ENCODE assay signal across 15 mouse cellular contexts in the genomic region with DNA sequence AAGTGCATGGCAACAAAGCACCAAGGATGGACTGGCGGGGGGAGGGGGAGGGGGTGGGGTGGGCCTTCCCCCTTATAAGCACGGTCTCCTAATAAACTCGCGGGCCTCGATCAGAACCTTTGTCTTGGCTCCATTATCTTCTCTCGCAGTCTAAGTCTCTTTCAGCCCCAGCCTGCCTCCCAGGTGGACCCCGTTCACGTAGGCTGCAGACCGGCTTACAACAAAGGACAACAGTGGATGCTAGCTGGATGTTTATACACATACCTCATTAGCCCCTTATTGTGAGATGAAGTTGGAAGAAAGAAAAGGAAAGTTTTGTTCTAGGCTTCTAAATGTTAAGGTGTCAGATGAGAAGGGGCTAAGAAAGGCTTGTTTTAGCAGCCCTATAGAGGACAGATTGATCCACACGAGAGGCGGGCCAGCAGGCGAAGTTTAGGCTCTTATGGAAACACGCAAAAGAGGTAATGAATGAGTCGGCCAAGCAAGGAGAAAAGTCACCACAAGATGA.
DNase-seq lines count a peak whose midpoint lies in the region; ATAC-seq and TF ChIP-seq lines count a peak whose summit lies in the region.
"Had no signal": no experiment of that assay in that cellular context is flagged by ENCODE, and none has a peak within 500 bp of the region (broad histone marks: within the 10 kb centered on the region; RNA-seq: fewer than 3 reads in every experiment).

No protein-coding gene starts in this region.

- H3K4me2 ChIP-seq in limb, embryonic 11.5 days (ENCODE audit: low read depth, severe bottlenecking), result 0 out of 2 replicates have a peak overlapping the region, but pooled peaks have one; percentile 17
- peak overlapping the region; percentile 32 for H3K4me2 ChIP-seq in forebrain, embryonic 16.5 days (ENCODE audit: low read length)
- H3K4me2 ChIP-seq in limb, embryonic 14.5 days (replicated peaks; ENCODE audit: low read depth, low read length, severe bottlenecking), result peak overlapping the region; percentile 13; the same call in 1 of the 2 replicates
- H3K4me2 ChIP-seq in neural tube, embryonic 15.5 days, result peak overlapping the region; percentile 49
- H3K4me2 ChIP-seq: heart, embryonic 15.5 days; limb, embryonic 15.5 days had no signal

- no peaks in the 10 kb centered on the region for H3K4me1 ChIP-seq in limb, embryonic 11.5 days (ENCODE audit: control insufficient read depth, insufficient read depth, low read length)
- H3K4me1 ChIP-seq in limb, embryonic 10.5 days, result peaks cover 12% of the 10 kb centered on the region
- H3K4me1 ChIP-seq in forebrain, embryonic 16.5 days (replicated peaks; ENCODE audit: control insufficient read depth, insufficient read depth, low read length), result peaks cover 4% of the 10 kb centered on the region; the same call in 1 of the 2 replicates
- H3K4me1 ChIP-seq in limb, embryonic 14.5 days (ENCODE audit: control insufficient read depth, insufficient read depth, low read length), result no peaks in the 10 kb centered on the region
- H3K4me1 ChIP-seq in neural tube, embryonic 15.5 days, result peaks cover 10% of the 10 kb centered on the region; the same call in 1 of the 2 replicates
- H3K4me1 ChIP-seq: heart, embryonic 15.5 days; limb, embryonic 15.5 days had no signal

- no peak for TF ChIP-seq POLR2A in limb, embryonic 14.5 days (IDR thresholded peaks at IDR 0.05; ENCODE audit: borderline replicate concordance, extremely low read depth, insufficient read depth, insufficient read length)

- H3K9me3 ChIP-seq in limb, embryonic 11.5 days (ENCODE audit: control insufficient read depth, low read length), result no peaks in the 10 kb centered on the region
- no peaks in the 10 kb centered on the region for H3K9me3 ChIP-seq in limb, embryonic 10.5 days (replicated peaks)
- H3K9me3 ChIP-seq in forebrain, embryonic 16.5 days (ENCODE audit: control insufficient read depth, low read length), result no peaks in the 10 kb centered on the region
- no peaks in the 10 kb centered on the region for H3K9me3 ChIP-seq in limb, embryonic 14.5 days (ENCODE audit: control insufficient read depth, low read length)
- no peaks in the 10 kb centered on the region for H3K9me3 ChIP-seq in neural tube, embryonic 15.5 days (replicated peaks)
- H3K9me3 ChIP-seq: heart, embryonic 15.5 days; limb, embryonic 15.5 days had no signal

- no peak overlapping the region for H3K9ac ChIP-seq in limb, embryonic 11.5 days (ENCODE audit: low read length)
- H3K9ac ChIP-seq in forebrain, embryonic 16.5 days (replicated peaks; ENCODE audit: low read depth, low read length), result no peak overlapping the region
- no peak overlapping the region for H3K9ac ChIP-seq in limb, embryonic 14.5 days (ENCODE audit: low read depth, low read length, severe bottlenecking)
- no peak overlapping the region for H3K9ac ChIP-seq in neural tube, embryonic 15.5 days (replicated peaks)
- H3K9ac ChIP-seq: heart, embryonic 15.5 days; limb, embryonic 15.5 days had no signal

- H3K27me3 ChIP-seq in limb, embryonic 11.5 days (ENCODE audit: control insufficient read depth, insufficient read depth, low read length), result no peaks in the 10 kb centered on the region
- no peaks in the 10 kb centered on the region for H3K27me3 ChIP-seq in limb, embryonic 10.5 days (ENCODE audit: low read depth, poor library complexity, severe bottlenecking)
- H3K27me3 ChIP-seq in forebrain, embryonic 16.5 days (replicated peaks; ENCODE audit: control insufficient read depth, insufficient read depth, low read length), result no peaks in the 10 kb centered on the region
- no peaks in the 10 kb centered on the region for H3K27me3 ChIP-seq in limb, embryonic 14.5 days (ENCODE audit: control insufficient read depth, insufficient read depth, low read length)
- H3K27me3 ChIP-seq in neural tube, embryonic 15.5 days (replicated peaks), result no peaks in the 10 kb centered on the region
- H3K27me3 ChIP-seq: heart, embryonic 15.5 days; limb, embryonic 15.5 days had no signal

- no peak overlapping the region for H3K4me3 ChIP-seq in limb, embryonic 11.5 days (ENCODE audit: low read depth, low read length)
- H3K4me3 ChIP-seq in limb, embryonic 10.5 days, result no peak overlapping the region
- no peak overlapping the region for H3K4me3 ChIP-seq in forebrain, embryonic 16.5 days (replicated peaks; ENCODE audit: low read length)
- no peak overlapping the region for H3K4me3 ChIP-seq in limb, embryonic 14.5 days (replicated peaks; ENCODE audit: low read length)
- H3K4me3 ChIP-seq in neural tube, embryonic 15.5 days (replicated peaks), result no peak overlapping the region; the same call in 1 of the 2 replicates
- H3K4me3 ChIP-seq: heart, embryonic 15.5 days; limb, embryonic 15.5 days had no signal

- no peaks in the 10 kb centered on the region for H3K36me3 ChIP-seq in limb, embryonic 11.5 days (ENCODE audit: control insufficient read depth, insufficient read depth, low read length)
- no peaks in the 10 kb centered on the region for H3K36me3 ChIP-seq in limb, embryonic 10.5 days
- no peaks in the 10 kb centered on the region for H3K36me3 ChIP-seq in forebrain, embryonic 16.5 days (ENCODE audit: control insufficient read depth, insufficient read depth)
- H3K36me3 ChIP-seq in limb, embryonic 14.5 days (ENCODE audit: control insufficient read depth, insufficient read depth, low read length), result no peaks in the 10 kb centered on the region
- H3K36me3 ChIP-seq in neural tube, embryonic 15.5 days, result no peaks in the 10 kb centered on the region
- H3K36me3 ChIP-seq: G1E; heart, embryonic 15.5 days; limb, embryonic 15.5 days had no signal

- ATAC-seq in limb, embryonic 11.5 days (ENCODE audit: insufficient number of reproducible peaks, low FRiP score, low TSS enrichment, low read depth), result no peak
- ATAC-seq in forebrain, embryonic 16.5 days, result 0 out of 2 replicates have a peak, but pooled peaks have one; percentile 39
- no peak for ATAC-seq in limb, embryonic 14.5 days (ENCODE audit: low FRiP score, low read depth)
- ATAC-seq in neural tube, embryonic 15.5 days (ENCODE audit: low FRiP score), result no peak; the same call in 1 of the 2 replicates
- ATAC-seq: intestine, embryonic 16.5 days had no signal

- no peak overlapping the region for H3K27ac ChIP-seq in limb, embryonic 11.5 days (replicated peaks; ENCODE audit: low read depth, low read length)
- H3K27ac ChIP-seq in limb, embryonic 10.5 days, result no peak overlapping the region
- H3K27ac ChIP-seq in forebrain, embryonic 16.5 days (ENCODE audit: low read length), result no peak overlapping the region
- no peak overlapping the region for H3K27ac ChIP-seq in limb, embryonic 14.5 days (replicated peaks; ENCODE audit: low read depth, low read length)
- no peak overlapping the region for H3K27ac ChIP-seq in neural tube, embryonic 15.5 days (replicated peaks)
- H3K27ac ChIP-seq: heart, embryonic 15.5 days; limb, embryonic 15.5 days had no signal

- DNase-seq in limb, embryonic 11.5 days (ENCODE audit: low spot score), result no peak
- DNase-seq in limb, embryonic 10.5 days (ENCODE audit: low spot score), result no peak
- DNase-seq in limb, embryonic 14.5 days (ENCODE audit: low spot score), result no peak
- DNase-seq in thymus, postnatal 36 days, result no peak
- no peak for DNase-seq in right cerebral cortex, postnatal 4 days
- no peak for DNase-seq in MN1 (ENCODE audit: low spot score)
- DNase-seq: B cell, adult 2 months; cerebellum, adult 9-10 months; gastrocnemius, postnatal 14 days had no signal

- WGBS in limb, embryonic 11.5 days, result 61% methylated on average over 12 of the region's 14 CpGs
- 66% methylated on average over 14 of the region's 14 CpGs for WGBS in limb, embryonic 10.5 days
- WGBS in forebrain, embryonic 16.5 days, result 8% methylated on average over 14 of the region's 14 CpGs
- 61% methylated on average over 13 of the region's 14 CpGs for WGBS in limb, embryonic 14.5 days
- WGBS in neural tube, embryonic 15.5 days, result 25% methylated on average over 14 of the region's 14 CpGs
